Comparison of ENCODE assay signal across 13 mouse cellular contexts in the genomic region with DNA sequence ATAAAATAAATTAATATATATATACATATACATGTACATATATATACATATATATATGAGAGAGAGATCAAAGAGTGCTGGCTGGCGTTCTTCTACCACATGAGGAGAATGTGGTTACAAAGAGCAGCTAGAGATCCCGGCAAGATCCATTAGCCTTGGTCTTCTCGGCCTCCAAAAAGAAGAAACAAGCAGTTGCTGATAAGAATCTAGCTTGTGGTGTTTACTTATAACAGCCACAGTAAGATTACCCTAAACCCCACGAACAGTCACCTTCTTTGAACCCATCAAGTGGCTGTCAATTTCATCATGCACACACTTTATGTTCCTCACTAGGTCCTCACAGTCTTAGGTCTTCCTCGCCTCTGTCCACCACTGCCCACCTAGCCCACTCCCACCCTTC.
"Had no signal": no experiment of that assay in that cellular context is flagged by ENCODE, and none has a peak within 500 bp of the region (broad histone marks: within the 10 kb centered on the region; RNA-seq: fewer than 3 reads in every experiment).

No protein-coding gene starts in this region.

- H3K4me1 ChIP-seq: limb, embryonic 13.5 days; midbrain, embryonic 13.5 days; neural tube, embryonic 15.5 days had no signal

- H3K36me3 ChIP-seq: midbrain, embryonic 13.5 days; neural tube, embryonic 15.5 days had no signal

- H3K4me3 ChIP-seq: limb, embryonic 13.5 days; midbrain, embryonic 13.5 days; neural tube, embryonic 15.5 days had no signal

- H3K9me3 ChIP-seq: limb, embryonic 13.5 days; midbrain, embryonic 13.5 days; neural tube, embryonic 15.5 days had no signal

- H3K27ac ChIP-seq: limb, embryonic 13.5 days; liver, embryonic 14.5 days; midbrain, embryonic 13.5 days; neural tube, embryonic 15.5 days had no signal

- H3K9ac ChIP-seq: limb, embryonic 13.5 days; liver, embryonic 14.5 days; midbrain, embryonic 13.5 days; neural tube, embryonic 15.5 days had no signal

- DNase-seq: kidney, adult 8-10 months; kidney, postnatal 25 days; left cerebral cortex, postnatal 4 days; lung, adult 18-20 months; lung, postnatal 36 days; right cerebral cortex, adult 18-20 months; right cerebral cortex, postnatal 25 days; thymus, adult 18-20 months; thymus, postnatal 25 days had no signal

- ATAC-seq: midbrain, embryonic 13.5 days had no signal

- H3K27me3 ChIP-seq: limb, embryonic 13.5 days; midbrain, embryonic 13.5 days; neural tube, embryonic 15.5 days had no signal
